Mouse (Mus musculus): ENCODE results near the gene Spred2. TPM values are rescaled to one million over a fixed set of nuclear protein-coding genes. Genes with fewer than 3 reads are reported as not detected.

The Spred2 gene
- 10 to 100 TPM; 63.9 to 68.4 TPM for total RNA-seq (2021)

- DNase-seq (ENCODE audit: extremely low spot score in 1 of 2, low spot score in 2 of 2) = peak; percentile 88 to 91
- intact Hi-C loops (cut with DNase I) = loop anchor here (5.0 kb wide), 3 partner anchors 92 to 148 kb away; no protein-coding TSS in a partner anchor
Measured at GRCm38 (mm10) chr11:19923888-19924756, at the start of gene Spred2. Gene Spred2, plus strand, starts transcription at chr11:19924375.

GRCm38 (mm10) chr11:19875551-19875950 is 48.6 kb upstream of the Spred2 start:
- intact Hi-C loops (cut with DNase I) = no loop called here
- DNase-seq (ENCODE audit: extremely low spot score in 1 of 2, low spot score in 2 of 2) = no peak

GRCm38 (mm10) chr11:19875964-19876363 is 48.2 kb upstream of the Spred2 start:
- intact Hi-C loops (cut with DNase I) = no loop called here
- no peak for DNase-seq (ENCODE audit: extremely low spot score in 1 of 2, low spot score in 2 of 2)

GRCm38 (mm10) chr11:19877239-19877915 is 46.8 kb upstream of the Spred2 start:
- intact Hi-C loops (cut with DNase I) = no loop called here

GRCm38 (mm10) chr11:19881342-19881741 is 42.8 kb upstream of the Spred2 start:
- intact Hi-C loops (cut with DNase I) = no loop called here

More at GRCm38 (mm10) chr11:19877239-19877915, 46.8 kb upstream of the Spred2 start:
- no peak for DNase-seq (ENCODE audit: extremely low spot score in 1 of 2, low spot score in 2 of 2)

GRCm38 (mm10) chr11:19890700-19891406 is 33.3 kb upstream of the Spred2 start:
- intact Hi-C loops (cut with DNase I) = no loop called here
- DNase-seq (ENCODE audit: extremely low spot score in 1 of 2, low spot score in 2 of 2) = no peak

More at GRCm38 (mm10) chr11:19881342-19881741, 42.8 kb upstream of the Spred2 start:
- no peak for DNase-seq (ENCODE audit: extremely low spot score in 1 of 2, low spot score in 2 of 2)

- intact Hi-C loops (cut with DNase I) = no loop called here
- DNase-seq (ENCODE audit: extremely low spot score in 1 of 2, low spot score in 2 of 2) = no peak
Measured at GRCm38 (mm10) chr11:19893233-19893632, 30.9 kb upstream of the Spred2 start.

GRCm38 (mm10) chr11:19899621-19900020 is 24.6 kb upstream of the Spred2 start:
- DNase-seq (ENCODE audit: extremely low spot score in 1 of 2, low spot score in 2 of 2) = peak; percentile 39 to 74
- intact Hi-C loops (cut with DNase I) = no loop called here

- no peak for DNase-seq (ENCODE audit: extremely low spot score in 1 of 2, low spot score in 2 of 2)
- intact Hi-C loops (cut with DNase I) = no loop called here
Measured at GRCm38 (mm10) chr11:19900712-19901111, 23.5 kb upstream of the Spred2 start.

GRCm38 (mm10) chr11:19911216-19911615 is 13.0 kb upstream of the Spred2 start:
- intact Hi-C loops (cut with DNase I) = no loop called here
- DNase-seq (ENCODE audit: extremely low spot score in 1 of 2, low spot score in 2 of 2) = no peak

- intact Hi-C loops (cut with DNase I) = no loop called here
- no peak for DNase-seq (ENCODE audit: extremely low spot score in 1 of 2, low spot score in 2 of 2)
Measured at GRCm38 (mm10) chr11:19912179-19912578, 12.0 kb upstream of the Spred2 start.

GRCm38 (mm10) chr11:19912661-19913060 is 11.5 kb upstream of the Spred2 start:
- no peak for DNase-seq (ENCODE audit: extremely low spot score in 1 of 2, low spot score in 2 of 2)
- intact Hi-C loops (cut with DNase I) = no loop called here

GRCm38 (mm10) chr11:19913761-19914160 is 10.4 kb upstream of the Spred2 start:
- intact Hi-C loops (cut with DNase I) = no loop called here

GRCm38 (mm10) chr11:19917381-19918245 is 6.6 kb upstream of the Spred2 start:
- DNase-seq (ENCODE audit: extremely low spot score in 1 of 2, low spot score in 2 of 2) = no peak
- intact Hi-C loops (cut with DNase I) = no loop called here

More at GRCm38 (mm10) chr11:19913761-19914160, 10.4 kb upstream of the Spred2 start:
- no peak for DNase-seq (ENCODE audit: extremely low spot score in 1 of 2, low spot score in 2 of 2)

- intact Hi-C loops (cut with DNase I) = no loop called here
- DNase-seq (ENCODE audit: extremely low spot score in 1 of 2, low spot score in 2 of 2) = no peak
Measured at GRCm38 (mm10) chr11:19918246-19918540, 6.0 kb upstream of the Spred2 start.

- DNase-seq (ENCODE audit: extremely low spot score in 1 of 2, low spot score in 2 of 2) = peak in 1 of 2 experiments; percentile 52
- intact Hi-C loops (cut with DNase I) = no loop called here
Measured at GRCm38 (mm10) chr11:19919460-19919784, 4.8 kb upstream of the Spred2 start.

- peak; percentile 74 to 92 for DNase-seq (ENCODE audit: extremely low spot score in 1 of 2, low spot score in 2 of 2)
- intact Hi-C loops (cut with DNase I) = loop anchor here (5.0 kb wide), 3 partner anchors 88 to 152 kb away; no protein-coding TSS in a partner anchor
Measured at GRCm38 (mm10) chr11:19919785-19920671, 4.1 kb upstream of the Spred2 start.

GRCm38 (mm10) chr11:19921723-19922122 is 2.5 kb upstream of the Spred2 start:
- intact Hi-C loops (cut with DNase I) = loop anchor here (5.0 kb wide), 3 partner anchors 89 to 151 kb away; no protein-coding TSS in a partner anchor
- DNase-seq (ENCODE audit: extremely low spot score in 1 of 2, low spot score in 2 of 2) = no peak

All from left cerebral cortex, postnatal 10 days (tissue).